Mouse (Mus musculus) olfactory bulb, adult 2 months (tissue): ENCODE results near the gene Ret.

Experiments
- CTCF ChIP-seq: fragments of 200-500 bp; IDR thresholded peaks from 2 replicates; pipeline ENCODE4 v1.5.1; 2012; ENCODE audit warnings: low read depth, mild to moderate bottlenecking, low read length, moderate library complexity; ENCODE audit not compliant: insufficient read depth
- POLR2A ChIP-seq: fragments of 200-500 bp; IDR thresholded peaks from 2 replicates; pipeline ENCODE4 v1.6.1; 2012; ENCODE audit warnings: mild to moderate bottlenecking, low read depth, low read length, moderate library complexity; ENCODE audit not compliant: insufficient read depth

DNA sequence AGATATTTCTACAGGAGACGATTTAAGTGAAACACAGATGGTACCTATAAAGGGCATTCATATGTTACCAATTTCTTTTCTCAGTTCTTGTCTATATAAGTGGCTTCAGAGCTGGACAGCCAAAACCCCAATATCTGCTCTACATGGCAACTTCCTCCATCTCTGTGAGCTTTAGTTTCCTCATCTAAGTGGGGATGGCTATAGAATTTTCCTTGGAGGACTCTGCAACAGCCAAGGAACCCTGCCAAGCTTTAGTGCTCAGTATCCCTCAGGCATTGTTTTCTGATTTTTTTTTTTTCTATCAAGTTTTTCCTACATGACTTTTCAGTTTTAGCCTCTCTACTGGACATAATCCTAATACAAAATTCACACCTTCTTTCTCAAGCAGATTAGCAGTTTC lies 63.1 kb downstream of the Ret start:
- TF ChIP-seq CTCF (no peak), POLR2A (no peak)
